Mouse (Mus musculus) E14TG2a.4 (cell line): ENCODE measurements around the gene Flot2.
A peak's percentile ranks its signal among the peaks of the same experiment; 100 is the strongest.
"Not testable (repeated sequence)": the region's sequence is repeated elsewhere in the genome, so short reads cannot be mapped to it uniquely, and the experiment has no call there.

Source experiments
- H3K27me3 ChIP-seq: 2 replicates; pipeline ENCODE4 v1.6.1; 2014; ENCODE audit warnings: low read length, control low read depth; ENCODE audit not compliant: insufficient read depth
- H3K36me3 ChIP-seq: 2 replicates; pipeline ENCODE4 v1.6.1; 2014; ENCODE audit warnings: low read length, control low read depth; ENCODE audit not compliant: insufficient read depth
- H3K4me1 ChIP-seq: replicated peaks from 2 replicates; pipeline ENCODE4 v1.6.1; 2014; ENCODE audit warnings: low read depth, low read length, control low read depth
- H3K4me3 ChIP-seq: replicated peaks from 2 replicates; pipeline ENCODE4 v1.5.1; 2014; ENCODE audit warnings: mild to moderate bottlenecking, low read length
- H3K9me3 ChIP-seq: 2 replicates; pipeline ENCODE4 v1.6.1; 2014; ENCODE audit warnings: low read length, control low read depth
- CTCF ChIP-seq: conservative IDR thresholded peaks from 2 replicates; pipeline ENCODE4 v1.5.1; 2014; ENCODE audit warnings: low read length
- NANOG ChIP-seq: IDR thresholded peaks from 2 replicates; pipeline ENCODE4 v1.6.1; 2014; ENCODE audit warnings: borderline replicate concordance, low read length, mixed read lengths
- POU5F1 ChIP-seq: IDR thresholded peaks from 2 replicates; pipeline ENCODE4 v1.6.1; 2014; ENCODE audit warnings: low read length, borderline replicate concordance

Gene Flot2

GRCm38 (mm10) chr11:78031389-78031788 lies 6.3 kb upstream of the Flot2 start:
- Histone ChIP-seq H3K4me1 (peaks cover 76% of the 10 kb centered on the region), H3K4me3 (peak overlapping the region; percentile 86), H3K9me3 (no peaks in the 10 kb centered on the region), H3K36me3 (peaks cover 71% of the 10 kb centered on the region), H3K27me3 (peaks cover 3% of the 10 kb centered on the region; the same call in 1 of the 2 replicates)
- TF ChIP-seq CTCF (no peak), POU5F1 (no peak), NANOG (no peak)

GRCm38 (mm10) chr11:78031947-78032808 lies 5.6 kb upstream of the Flot2 start, which contains the start of gene Dhrs13:
TSS of gene Dhrs13 (plus strand) at chr11:78032280.
- Histone ChIP-seq H3K4me3 (peak within 1 kb of the TSS; percentile 86), H3K4me1 (peaks cover 80% of the 10 kb centered on the region), H3K36me3 (peaks cover 70% of the 10 kb centered on the region), H3K9me3 (no peaks in the 10 kb centered on the region), H3K27me3 (peaks cover 3% of the 10 kb centered on the region; the same call in 1 of the 2 replicates)
- TF ChIP-seq POU5F1: no peak
- TF ChIP-seq CTCF: 0 out of 2 replicates have a peak, but pooled peaks have one; percentile 20

- Histone ChIP-seq H3K27me3 (peaks cover 3% of the 10 kb centered on the region; the same call in 1 of the 2 replicates), H3K36me3 (peaks cover 66% of the 10 kb centered on the region), H3K9me3 (no peaks in the 10 kb centered on the region), H3K4me1 (peaks cover 79% of the 10 kb centered on the region), H3K4me3 (peak overlapping the region; percentile 86)
- TF ChIP-seq NANOG (no peak), POU5F1 (no peak), CTCF (no peak)
Observed at GRCm38 (mm10) chr11:78032809-78033195, 4.9 kb upstream of the Flot2 start.

GRCm38 (mm10) chr11:78033931-78034617 lies 3.7 kb upstream of the Flot2 start:
- Histone ChIP-seq H3K27me3 (peaks cover 3% of the 10 kb centered on the region; the same call in 1 of the 2 replicates), H3K36me3 (peaks cover 54% of the 10 kb centered on the region), H3K4me3 (no peak overlapping the region), H3K9me3 (no peaks in the 10 kb centered on the region), H3K4me1 (peaks cover 77% of the 10 kb centered on the region)
- TF ChIP-seq POU5F1 (no peak), NANOG (no peak), CTCF (no peak)

GRCm38 (mm10) chr11:78036791-78037190 lies 940 bp upstream of the Flot2 start:
- Histone ChIP-seq H3K4me1 (peaks cover 70% of the 10 kb centered on the region), H3K9me3 (peaks cover 4% of the 10 kb centered on the region; the same call in 1 of the 2 replicates)
- TF ChIP-seq POU5F1 (no peak), CTCF (no peak), NANOG (no peak)

GRCm38 (mm10) chr11:78040878-78041277 lies 3.1 kb downstream of the Flot2 start:
- no peaks in the 10 kb centered on the region for H3K27me3 ChIP-seq
- TF ChIP-seq CTCF: peak; percentile 4; the same call in 1 of the 2 replicates
- no peak for TF ChIP-seq NANOG
- TF ChIP-seq POU5F1: no peak
- H3K4me1 ChIP-seq: peaks cover 57% of the 10 kb centered on the region
- H3K4me3 ChIP-seq: no peak overlapping the region
- peaks cover 4% of the 10 kb centered on the region; the same call in 1 of the 2 replicates for H3K9me3 ChIP-seq
- peaks cover 23% of the 10 kb centered on the region for H3K36me3 ChIP-seq

More at GRCm38 (mm10) chr11:78036791-78037190, 940 bp upstream of the Flot2 start:
- peaks cover 3% of the 10 kb centered on the region; the same call in 1 of the 2 replicates for H3K27me3 ChIP-seq
- H3K4me3 ChIP-seq: no peak overlapping the region
- H3K36me3 ChIP-seq: peaks cover 42% of the 10 kb centered on the region

- H3K9me3 ChIP-seq, H3K27me3 ChIP-seq, H3K4me3 ChIP-seq: not testable (repeated sequence)
- Histone ChIP-seq H3K4me1 (peaks cover 42% of the 10 kb centered on the region), H3K36me3 (peaks cover 11% of the 10 kb centered on the region)
- peak; percentile 46 for TF ChIP-seq CTCF
Observed at GRCm38 (mm10) chr11:78042290-78042870, 4.6 kb downstream of the Flot2 start.

- no peaks in the 10 kb centered on the region for H3K27me3 ChIP-seq
- peaks cover 24% of the 10 kb centered on the region for H3K4me1 ChIP-seq
- no peak overlapping the region for H3K4me3 ChIP-seq
- TF ChIP-seq NANOG: no peak
- no peak for TF ChIP-seq CTCF
- TF ChIP-seq POU5F1: no peak
- 0 out of 2 replicates have a peak, but pooled peaks cover 11% of the 10 kb centered on the region for H3K36me3 ChIP-seq
- H3K9me3 ChIP-seq: no peaks in the 10 kb centered on the region
Observed at GRCm38 (mm10) chr11:78044758-78045251, 7.1 kb downstream of the Flot2 start.

GRCm38 (mm10) chr11:78048637-78049036 lies 10.9 kb downstream of the Flot2 start:
- H3K4me1 ChIP-seq: peaks cover 11% of the 10 kb centered on the region
- not testable (repeated sequence) for H3K4me3 ChIP-seq, H3K9me3 ChIP-seq, H3K27me3 ChIP-seq
- peaks cover 37% of the 10 kb centered on the region for H3K36me3 ChIP-seq
